Mouse (Mus musculus) mouse trophoblast stem cell (cell line): ENCODE data around the gene Sptbn1.

Source experiments
- in situ Hi-C, 2 experiments: fragments of 300-500 bp; cut with MseI, MboI; formaldehyde crosslinking; loops; 2 replicates in 1 of 2; 3 replicates in 1 of 2; pipeline ENCODE4 v1.15.1; 2025

Gene Sptbn1

GRCm38 (mm10) chr11:30175623-30176022, 92.4 kb downstream of the Sptbn1 start:
- in situ Hi-C loops, result no loop called here

- in situ Hi-C loops, result no loop called here
These were observed 96.3 kb downstream of the Sptbn1 start for GRCm38 (mm10) chr11:30171586-30172178.

DNA sequence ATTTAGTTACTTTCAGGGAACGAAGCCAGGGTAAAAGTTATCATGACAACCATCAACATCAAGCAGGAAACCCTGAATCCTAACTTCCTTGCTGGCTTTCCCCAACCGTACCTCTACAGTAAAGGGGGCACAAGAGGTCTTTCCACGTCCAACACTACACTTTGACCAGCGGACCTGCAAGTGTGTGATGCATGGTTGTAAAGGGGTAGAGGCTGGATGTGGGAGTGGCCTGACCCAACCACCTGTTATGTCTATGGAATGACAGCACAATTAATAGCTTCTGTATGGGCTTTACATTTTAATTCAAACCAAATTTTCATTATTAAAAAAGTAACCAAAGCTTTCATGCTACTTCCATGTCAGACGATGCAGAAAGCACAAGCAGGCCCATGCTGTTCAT, 96.8 kb downstream of the Sptbn1 start:
- in situ Hi-C loops, result no loop called here

GRCm38 (mm10) chr11:30166551-30166922, 101.4 kb downstream of the Sptbn1 start:
- in situ Hi-C loops, result no loop called here

DNA sequence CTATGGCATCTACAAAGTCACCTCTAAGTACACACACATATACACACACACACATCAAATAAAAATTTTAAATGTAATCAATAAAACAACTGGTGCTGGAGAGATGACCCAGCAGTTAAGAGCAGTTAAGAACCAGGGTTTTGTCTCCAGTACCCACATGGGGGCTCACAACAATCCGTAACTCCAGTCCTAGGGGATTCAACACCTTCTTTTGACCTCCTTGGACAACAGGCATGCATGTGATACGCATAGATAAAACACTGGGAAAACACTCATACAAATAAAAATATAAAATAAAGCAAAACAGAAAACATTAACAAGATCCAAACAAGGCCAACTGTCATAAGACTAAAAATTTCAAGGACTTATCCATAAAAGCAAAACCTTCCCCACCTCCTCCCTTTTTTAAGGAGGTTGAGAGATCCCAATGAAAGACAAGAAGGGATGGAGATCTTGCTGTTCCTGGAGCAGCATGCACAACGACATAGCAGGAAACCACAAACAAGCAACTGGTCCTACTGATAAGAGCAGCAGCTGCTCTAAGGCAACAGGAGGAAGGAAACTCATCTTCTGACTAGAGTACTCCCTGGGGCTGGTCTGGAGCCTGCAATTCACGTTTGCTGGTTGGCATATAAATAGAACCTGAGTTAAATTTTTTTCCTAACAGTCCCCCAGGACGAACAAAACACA, 102.0 kb downstream of the Sptbn1 start:
- in situ Hi-C loops, result no loop called here

DNA sequence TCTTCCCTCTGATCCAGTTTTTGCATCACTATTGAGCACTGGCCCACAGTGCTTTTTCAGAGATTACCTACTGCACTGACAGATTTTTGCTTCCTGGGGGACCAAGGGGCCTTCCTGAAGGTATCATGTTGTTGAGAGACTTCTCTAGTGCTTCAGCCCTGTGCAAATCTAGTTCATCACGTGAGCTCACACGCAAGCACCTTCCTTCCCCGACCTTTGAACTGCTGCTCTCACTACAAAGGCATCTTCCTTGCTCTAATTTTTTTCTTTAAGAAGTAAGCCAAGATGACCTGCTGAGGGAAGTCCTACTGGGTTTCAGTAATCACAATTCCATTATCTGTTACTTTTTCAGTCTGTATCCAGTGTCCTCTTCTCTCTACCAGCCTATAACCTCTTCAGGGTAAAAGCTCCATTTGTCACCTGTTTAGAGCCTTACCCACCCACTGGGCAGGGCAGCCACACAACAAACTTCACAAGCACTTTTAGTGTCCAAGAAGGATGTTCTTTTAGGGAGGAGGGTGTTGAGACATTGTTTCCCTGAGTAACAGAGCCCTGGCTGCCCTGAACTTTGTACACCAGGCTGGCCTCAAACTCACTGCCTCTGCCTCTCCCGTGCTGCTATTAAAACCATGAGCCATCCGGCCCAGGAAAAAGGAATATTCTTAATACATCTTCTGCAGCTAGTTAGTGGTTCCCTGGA, 103.3 kb downstream of the Sptbn1 start:
- in situ Hi-C loops, result no loop called here

- in situ Hi-C loops, result no loop called here
These were observed 104.1 kb downstream of the Sptbn1 start for GRCm38 (mm10) chr11:30163870-30164269.

DNA sequence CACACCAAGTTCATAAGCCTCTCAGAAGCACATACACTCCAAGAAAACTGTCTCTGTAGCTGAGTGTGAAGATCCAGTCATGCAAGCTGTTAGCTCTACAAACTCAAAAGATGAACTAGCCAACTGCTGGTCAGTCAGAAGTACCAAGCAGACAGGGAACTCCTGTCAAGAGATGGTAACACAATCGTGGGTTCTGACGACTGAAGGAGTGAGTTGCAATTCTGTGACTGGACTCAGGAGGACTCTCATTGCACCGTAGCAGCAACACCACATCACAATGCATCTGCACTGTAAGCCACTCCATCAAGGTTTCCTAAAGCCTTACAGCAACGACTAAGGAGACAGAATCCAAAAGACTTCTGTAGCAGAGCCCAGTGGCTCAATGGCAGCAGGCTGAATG, 104.9 kb downstream of the Sptbn1 start:
- in situ Hi-C loops, result no loop called here

DNA sequence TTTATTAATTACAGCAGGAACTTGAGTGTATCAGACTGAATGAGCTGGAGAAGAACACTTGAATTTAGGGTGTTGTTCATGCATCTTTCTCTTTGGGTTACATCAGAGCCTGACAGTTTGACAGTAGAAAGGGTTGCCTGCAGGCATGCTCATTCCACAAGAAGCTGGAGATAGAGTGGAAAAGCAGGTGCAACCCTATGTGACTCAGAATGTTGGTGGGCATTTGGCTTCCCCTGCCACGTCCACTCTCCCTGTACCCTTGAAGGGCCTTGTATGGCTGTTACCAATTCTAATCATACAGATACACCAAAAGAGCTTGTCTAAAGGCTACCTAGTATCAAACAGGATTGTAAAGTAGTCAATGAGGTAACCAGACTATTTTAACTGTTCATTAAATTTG, 106.2 kb downstream of the Sptbn1 start:
- in situ Hi-C loops, result no loop called here

- in situ Hi-C loops, result no loop called here
These were observed 106.8 kb downstream of the Sptbn1 start for GRCm38 (mm10) chr11:30161173-30161650.

- in situ Hi-C loops, result no loop called here
These were observed 107.3 kb downstream of the Sptbn1 start for GRCm38 (mm10) chr11:30160625-30161172.

- in situ Hi-C loops, result no loop called here
These were observed 108.3 kb downstream of the Sptbn1 start for GRCm38 (mm10) chr11:30159545-30160255.

DNA sequence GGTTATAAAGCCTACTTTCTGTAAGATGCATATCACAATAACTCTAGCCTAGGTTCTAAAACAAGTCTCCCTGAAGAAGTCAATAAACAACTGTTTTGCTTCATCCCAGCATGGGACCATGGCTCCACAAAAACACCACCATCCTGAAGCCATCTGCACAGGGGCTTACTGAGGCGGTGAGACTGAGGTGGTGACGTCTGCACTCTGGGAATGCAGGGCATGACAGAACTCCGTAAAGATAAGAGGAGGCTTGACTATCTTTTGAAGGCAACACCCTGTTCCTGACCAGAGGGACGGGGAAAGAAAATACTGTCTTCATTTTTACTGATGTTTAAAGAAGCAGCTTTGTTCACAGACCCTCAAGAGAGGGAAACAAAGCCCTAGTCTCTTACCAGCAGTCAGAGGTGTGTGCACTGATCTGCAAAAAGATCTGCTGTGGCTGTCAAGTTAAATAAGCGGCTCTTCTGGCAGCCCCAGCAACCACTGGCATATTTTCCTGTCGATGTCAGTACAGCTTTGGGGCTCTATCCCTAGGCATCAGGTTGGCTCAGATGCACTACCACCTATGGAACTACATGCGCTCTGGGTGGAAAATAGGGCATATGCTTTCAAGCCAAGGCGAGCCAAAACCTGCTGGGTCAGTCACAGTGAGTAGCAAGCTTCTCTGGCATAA, 109.8 kb downstream of the Sptbn1 start:
- in situ Hi-C loops, result no loop called here

DNA sequence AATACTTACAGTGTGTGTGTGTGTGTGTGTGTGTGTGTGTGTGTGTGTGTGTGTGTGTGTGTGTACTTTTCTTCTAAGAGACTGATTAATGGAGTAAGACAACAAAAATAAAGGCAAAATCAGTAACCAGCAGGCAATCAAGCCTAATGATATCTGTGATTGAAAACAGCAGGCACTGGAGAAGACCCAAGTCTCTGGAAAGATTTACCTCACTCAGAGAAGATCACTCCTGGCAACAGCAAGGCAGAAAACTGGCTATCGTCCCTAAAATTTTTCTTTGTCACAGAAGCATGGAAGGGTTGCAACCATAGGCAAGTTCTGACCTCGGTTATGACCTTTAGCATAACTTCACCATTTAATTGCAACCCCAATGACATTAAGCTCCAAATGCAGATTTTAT, 112.1 kb downstream of the Sptbn1 start:
- in situ Hi-C loops, result no loop called here

GRCm38 (mm10) chr11:30154980-30155379, 113.0 kb downstream of the Sptbn1 start:
- in situ Hi-C loops, result no loop called here

GRCm38 (mm10) chr11:30148888-30149287, 119.1 kb downstream of the Sptbn1 start:
- in situ Hi-C loops, result no loop called here

GRCm38 (mm10) chr11:30148378-30148777, 119.6 kb downstream of the Sptbn1 start:
- in situ Hi-C loops, result no loop called here

GRCm38 (mm10) chr11:30147882-30148281, 120.1 kb downstream of the Sptbn1 start:
- in situ Hi-C loops, result no loop called here

- in situ Hi-C loops, result no loop called here
These were observed 124.9 kb downstream of the Sptbn1 start for GRCm38 (mm10) chr11:30143090-30143489.

- in situ Hi-C loops, result no loop called here
These were observed 128.7 kb downstream of the Sptbn1 start for GRCm38 (mm10) chr11:30139165-30139826.

DNA sequence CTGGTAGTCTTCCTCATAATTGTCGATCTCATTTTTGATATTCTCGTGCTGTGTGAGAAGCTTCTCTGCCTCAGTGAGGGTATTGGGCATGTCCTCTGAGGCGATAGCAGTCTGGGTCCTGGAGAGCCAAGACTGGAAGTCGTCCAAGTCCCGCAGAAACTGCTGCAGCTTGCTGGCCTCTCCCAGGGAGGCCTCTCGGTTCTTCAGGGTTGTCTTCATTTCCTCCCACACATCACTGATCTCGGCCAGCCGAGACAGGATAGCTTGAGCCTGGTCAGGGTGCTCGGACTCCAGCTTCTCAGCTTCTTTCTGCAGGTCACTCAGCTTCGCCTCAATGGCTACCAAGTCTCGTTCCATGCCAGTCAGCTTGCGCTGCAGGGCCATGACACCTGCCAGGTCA, 130.9 kb downstream of the Sptbn1 start:
- in situ Hi-C loops, result no loop called here
